Mouse (Mus musculus): ENCODE data around the gene Esr1. TPM values are rescaled to one million over a fixed set of nuclear protein-coding genes. Genes with fewer than 3 reads are reported as not detected.

Gene Esr1
- polyA plus RNA-seq, 1 experiment from 2014 or later = 0.36 TPM

GRCm38 (mm10) chr10:5029883-5030282, 418.5 kb downstream of the Esr1 start:
- H3K9me3 ChIP-seq (ENCODE audit: control insufficient read depth, low read length) = no peaks in the 10 kb centered on the region
- H3K36me3 ChIP-seq (ENCODE audit: control insufficient read depth, insufficient read depth, low read length) = no peaks in the 10 kb centered on the region

DNA sequence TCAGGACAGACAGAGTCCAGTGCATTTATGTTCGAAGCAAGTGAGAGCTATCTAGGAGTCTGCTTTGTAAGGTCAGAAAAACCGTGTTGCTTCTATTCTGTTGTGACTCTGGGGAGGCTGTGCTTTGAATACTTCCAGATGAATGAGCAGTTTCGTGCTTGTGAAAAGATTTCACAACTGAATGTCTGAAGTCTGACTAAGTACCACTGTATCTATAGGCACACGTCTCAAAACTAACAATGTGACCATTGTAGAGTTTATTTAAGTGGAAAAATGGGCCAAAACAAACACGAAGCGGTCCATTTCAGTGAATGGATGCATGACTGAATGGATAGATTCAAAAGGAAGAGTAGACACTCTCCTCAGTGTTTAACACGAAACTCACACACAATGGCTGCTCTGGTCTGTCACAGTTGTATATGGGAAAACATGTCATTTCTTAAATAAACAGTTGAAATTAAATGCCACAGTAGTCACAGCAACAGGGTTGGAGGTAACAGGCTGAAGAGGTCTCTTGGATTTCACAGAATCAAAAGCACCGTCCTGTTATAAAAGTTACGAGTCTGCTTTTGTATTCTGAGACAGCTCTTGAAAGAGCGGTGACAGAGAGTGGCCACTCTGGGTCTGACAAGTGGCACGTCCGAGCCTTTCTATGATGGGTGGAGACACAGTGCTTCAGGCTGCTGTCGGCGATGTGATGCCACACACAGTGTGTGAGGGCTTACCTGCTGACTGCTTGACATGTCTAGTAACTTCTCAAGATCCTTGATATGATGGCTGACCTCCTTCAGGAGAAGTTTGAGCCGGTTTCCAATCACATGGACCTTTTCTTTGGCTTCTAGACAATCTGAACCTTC, 421.0 kb downstream of the Esr1 start:
- no peak overlapping the region for H3K4me2 ChIP-seq (ENCODE audit: low read depth, low read length)
- H3K4me3 ChIP-seq (ENCODE audit: low read length) = no peak overlapping the region
- no peak overlapping the region for H3K27ac ChIP-seq (ENCODE audit: low read length)
- no peak for ATAC-seq (ENCODE audit: low read depth)
- H3K4me1 ChIP-seq (replicated peaks; ENCODE audit: control insufficient read depth, insufficient read depth, low read length) = no peaks in the 10 kb centered on the region
- 52% methylated on average over 15 of the region's 15 CpGs for WGBS
- H3K27me3 ChIP-seq (ENCODE audit: control insufficient read depth, insufficient read depth, low read depth, low read length) = no peaks in the 10 kb centered on the region
- no peaks in the 10 kb centered on the region for H3K9me3 ChIP-seq (ENCODE audit: control insufficient read depth, low read length)
- no peaks in the 10 kb centered on the region for H3K36me3 ChIP-seq (ENCODE audit: control insufficient read depth, insufficient read depth, low read length)
- no peak overlapping the region for H3K9ac ChIP-seq (ENCODE audit: low read length)

More at GRCm38 (mm10) chr10:5029883-5030282, 418.5 kb downstream of the Esr1 start:
- Histone ChIP-seq H3K4me2 (ENCODE audit: low read depth, low read length) (no peak overlapping the region), H3K9ac (ENCODE audit: low read length) (no peak overlapping the region), H3K27ac (ENCODE audit: low read length) (no peak overlapping the region), H3K27me3 (ENCODE audit: control insufficient read depth, insufficient read depth, low read depth, low read length) (no peaks in the 10 kb centered on the region), H3K4me3 (ENCODE audit: low read length) (no peak overlapping the region), H3K4me1 (replicated peaks; ENCODE audit: control insufficient read depth, insufficient read depth, low read length) (no peaks in the 10 kb centered on the region)
- 84% methylated on average over 1 of the region's 1 CpGs for WGBS
- ATAC-seq (ENCODE audit: low read depth) = no peak

DNA sequence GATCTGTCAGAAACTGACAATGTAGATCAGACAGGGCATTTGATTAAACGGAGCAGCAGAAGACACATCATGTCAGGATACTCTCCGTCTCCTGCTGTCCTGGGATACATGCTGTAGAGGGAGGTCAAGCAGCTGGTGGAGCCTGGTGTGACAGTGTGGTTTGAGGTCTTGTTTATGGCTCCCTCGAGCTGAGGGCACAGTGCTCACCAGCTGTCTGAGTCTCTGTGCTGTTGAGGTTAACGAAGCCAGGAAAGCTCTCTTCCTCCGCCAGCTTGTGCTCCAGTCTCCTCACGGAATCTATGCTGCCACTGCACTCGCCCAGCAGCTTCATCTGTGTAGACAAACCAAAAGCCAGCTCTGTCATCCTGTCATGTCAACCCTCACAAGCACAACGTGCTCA, 429.9 kb downstream of the Esr1 start:
- Histone ChIP-seq H3K27ac (ENCODE audit: low read length) (no peak overlapping the region), H3K4me3 (ENCODE audit: low read length) (no peak overlapping the region), H3K9me3 (ENCODE audit: control insufficient read depth, low read length) (no peaks in the 10 kb centered on the region), H3K4me2 (ENCODE audit: low read depth, low read length) (no peak overlapping the region), H3K36me3 (ENCODE audit: control insufficient read depth, insufficient read depth, low read length) (no peaks in the 10 kb centered on the region; the same call in none of the 2 replicates), H3K9ac (ENCODE audit: low read length) (no peak overlapping the region), H3K27me3 (ENCODE audit: control insufficient read depth, insufficient read depth, low read depth, low read length) (no peaks in the 10 kb centered on the region), H3K4me1 (replicated peaks; ENCODE audit: control insufficient read depth, insufficient read depth, low read length) (no peaks in the 10 kb centered on the region)
- ATAC-seq (ENCODE audit: low read depth) = no peak
- WGBS = 60% methylated on average over 8 of the region's 8 CpGs

- Histone ChIP-seq H3K9me3 (ENCODE audit: control insufficient read depth, low read length) (no peaks in the 10 kb centered on the region), H3K9ac (ENCODE audit: low read length) (no peak overlapping the region), H3K4me1 (replicated peaks; ENCODE audit: control insufficient read depth, insufficient read depth, low read length) (no peaks in the 10 kb centered on the region), H3K36me3 (ENCODE audit: control insufficient read depth, insufficient read depth, low read length) (peaks cover 3% of the 10 kb centered on the region), H3K27ac (ENCODE audit: low read length) (no peak overlapping the region), H3K4me3 (ENCODE audit: low read length) (no peak overlapping the region), H3K27me3 (ENCODE audit: control insufficient read depth, insufficient read depth, low read depth, low read length) (no peaks in the 10 kb centered on the region), H3K4me2 (ENCODE audit: low read depth, low read length) (no peak overlapping the region)
- no peak for ATAC-seq (ENCODE audit: low read depth)
- WGBS = 86% methylated on average over 8 of the region's 8 CpGs
These were observed 433.1 kb downstream of the Esr1 start for GRCm38 (mm10) chr10:5044481-5044880.

DNA sequence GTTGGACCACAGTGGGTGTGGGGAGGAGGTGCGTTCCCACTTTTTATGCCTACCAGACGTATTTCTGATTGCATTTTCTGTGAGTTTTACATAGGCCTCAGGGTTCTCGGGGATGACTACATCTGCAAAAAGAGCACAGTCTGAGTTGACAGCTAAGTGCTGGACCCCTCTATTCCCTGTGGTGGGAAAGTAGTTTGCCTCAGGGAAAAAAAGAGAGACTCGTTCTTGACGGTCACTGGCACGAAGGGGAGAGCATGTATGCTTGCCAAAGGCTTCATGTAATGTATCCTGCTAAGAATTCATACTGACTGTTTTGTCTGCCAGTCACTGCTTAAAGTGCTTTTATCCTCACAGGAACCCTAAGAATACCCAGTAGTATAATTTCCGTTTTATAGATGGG, 433.8 kb downstream of the Esr1 start:
- no peaks in the 10 kb centered on the region for H3K9me3 ChIP-seq (ENCODE audit: control insufficient read depth, low read length)
- H3K4me3 ChIP-seq (ENCODE audit: low read length) = no peak overlapping the region
- H3K9ac ChIP-seq (ENCODE audit: low read length) = no peak overlapping the region
- no peak overlapping the region for H3K4me2 ChIP-seq (ENCODE audit: low read depth, low read length)
- H3K36me3 ChIP-seq (ENCODE audit: control insufficient read depth, insufficient read depth, low read length) = peaks cover 3% of the 10 kb centered on the region
- no peak for ATAC-seq (ENCODE audit: low read depth)
- H3K4me1 ChIP-seq (replicated peaks; ENCODE audit: control insufficient read depth, insufficient read depth, low read length) = no peaks in the 10 kb centered on the region
- WGBS = 81% methylated on average over 7 of the region's 7 CpGs
- no peaks in the 10 kb centered on the region for H3K27me3 ChIP-seq (ENCODE audit: control insufficient read depth, insufficient read depth, low read depth, low read length)
- H3K27ac ChIP-seq (ENCODE audit: low read length) = no peak overlapping the region

DNA sequence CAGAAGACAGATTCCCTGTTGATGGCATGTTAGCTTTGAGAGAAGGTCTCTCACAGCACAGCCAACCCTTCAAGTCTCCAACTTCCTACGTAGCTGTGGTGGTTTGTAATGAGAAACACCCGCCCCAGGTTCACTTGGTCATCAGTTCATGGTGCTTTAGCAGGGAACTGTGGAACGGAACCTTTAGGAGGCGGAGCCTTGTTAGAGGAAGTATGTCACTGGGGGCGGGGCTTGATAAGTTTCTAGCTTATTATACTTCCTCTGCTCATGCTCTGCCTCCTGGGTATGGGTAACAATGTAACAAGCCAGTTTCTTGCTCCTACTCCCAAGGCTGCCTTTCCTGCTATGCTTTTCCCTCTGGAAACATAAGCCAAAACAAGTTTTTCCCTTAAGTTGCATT, 434.3 kb downstream of the Esr1 start:
- Histone ChIP-seq H3K9ac (ENCODE audit: low read length) (no peak overlapping the region), H3K4me3 (ENCODE audit: low read length) (no peak overlapping the region), H3K27ac (ENCODE audit: low read length) (no peak overlapping the region), H3K36me3 (ENCODE audit: control insufficient read depth, insufficient read depth, low read length) (peaks cover 3% of the 10 kb centered on the region), H3K4me1 (replicated peaks; ENCODE audit: control insufficient read depth, insufficient read depth, low read length) (no peaks in the 10 kb centered on the region), H3K27me3 (ENCODE audit: control insufficient read depth, insufficient read depth, low read depth, low read length) (no peaks in the 10 kb centered on the region), H3K9me3 (ENCODE audit: control insufficient read depth, low read length) (no peaks in the 10 kb centered on the region), H3K4me2 (ENCODE audit: low read depth, low read length) (no peak overlapping the region)
- 86% methylated on average over 5 of the region's 5 CpGs for WGBS
- ATAC-seq (ENCODE audit: low read depth) = no peak

Other genes starting within 250 kb of the Esr1 start
- gene Zbtb2, start 223.5 kb upstream of the Esr1 start, polyA plus RNA-seq (2015; fragmentation: Nextera tagmentation; extraction: Ambion mirVana) = 14.1 and 16.4 TPM in 2 replicates
- 39.1 and 44.8 TPM in 2 replicates for gene Rmnd1, start 179.2 kb upstream of the Esr1 start, polyA plus RNA-seq (2015; fragmentation: Nextera tagmentation; extraction: Ambion mirVana)
- gene Armt1, start 179.1 kb upstream of the Esr1 start, polyA plus RNA-seq (2015; fragmentation: Nextera tagmentation; extraction: Ambion mirVana) = 19.5 and 22.3 TPM in 2 replicates
- gene Ccdc170, start 129.1 kb upstream of the Esr1 start, polyA plus RNA-seq (2015; fragmentation: Nextera tagmentation; extraction: Ambion mirVana) = 0.43 and 0.97 TPM in 2 replicates